Mouse (Mus musculus) neutrophil, adult 83 days (primary cell): Measurements from ENCODE around the gene Olfr930. TPM values are rescaled to one million over a fixed set of nuclear protein-coding genes. Genes with fewer than 3 reads are reported as not detected.

Source experiments
- total RNA-seq, 2 experiments: library from RNA; stranded (reverse); gene quantifications; one replicate each; pipeline ENCODE4 v1.2.4; 2023

Gene Olfr930
- total RNA-seq: not detected

DNA sequence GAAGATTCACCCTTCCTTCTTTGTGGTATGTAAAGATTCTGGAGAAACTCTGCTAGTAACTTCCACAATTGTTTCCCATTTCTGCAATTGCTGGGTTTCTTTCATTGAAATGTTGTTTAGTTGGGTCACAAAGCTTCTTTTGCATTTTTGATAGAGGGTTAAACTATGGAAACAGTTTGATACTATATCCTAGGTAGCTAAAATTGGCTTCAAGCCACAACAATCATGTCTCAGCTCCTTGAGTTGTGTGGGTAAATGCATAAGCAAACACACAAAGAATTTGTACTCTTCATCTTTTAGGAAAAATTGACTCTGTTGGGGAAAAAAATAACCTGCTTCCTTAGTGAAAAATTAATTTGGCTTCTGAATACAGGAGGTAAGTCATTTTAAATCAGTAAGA lies at the start of gene Olfr930:
Gene Olfr930, plus strand, starts transcription at position 301 of the 400 bp plus-strand sequence.

DNA sequence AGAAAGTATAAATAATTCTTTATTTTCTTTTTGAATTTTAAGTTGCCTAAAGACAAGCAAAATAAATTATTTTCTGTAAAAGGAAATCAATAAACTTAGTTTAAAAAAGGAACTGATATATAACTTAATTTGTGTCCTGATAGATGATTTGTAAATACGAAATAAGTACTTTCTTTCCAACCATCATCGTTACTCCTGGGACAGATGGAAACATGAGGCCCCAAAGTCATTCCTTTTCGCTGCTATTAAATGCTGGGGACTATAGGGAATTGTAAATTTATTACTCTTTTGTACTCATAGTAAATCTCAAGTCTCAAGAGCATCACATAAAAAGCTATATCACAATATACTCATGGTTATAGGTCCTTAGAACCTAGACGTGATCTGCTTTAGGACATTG lies 42.4 kb downstream of the Olfr930 start, which contains the start of gene Olfr933:
Gene Olfr933, plus strand, starts transcription at position 301 of the 400 bp plus-strand sequence.

Other genes with a start within 250 kb of the Olfr930 start
- not detected for gene Olfr919, start 226.1 kb upstream of the Olfr930 start, total RNA-seq
- gene Vwa5a, start 211.5 kb upstream of the Olfr930 start, total RNA-seq: 10 to 100 TPM; 23.1 to 26.8 TPM
- under 1 TPM in 1 of 2 experiments, not detected in 1; 0.11 TPM for gene Olfr920, start 177.5 kb upstream of the Olfr930 start, total RNA-seq
- gene Olfr921, start 156.7 kb upstream of the Olfr930 start, total RNA-seq: not detected
- gene Olfr922, start 115.2 kb upstream of the Olfr930 start, total RNA-seq: not detected
- not detected for gene Olfr923, start 103.3 kb upstream of the Olfr930 start, total RNA-seq
- gene Olfr924, start 85.4 kb upstream of the Olfr930 start, total RNA-seq: not detected
- not detected for gene Olfr26, start 74.7 kb upstream of the Olfr930 start, total RNA-seq
- gene Olfr926, start 52.7 kb upstream of the Olfr930 start, total RNA-seq: not detected
- gene Olfr933, start 42.5 kb downstream of the Olfr930 start, total RNA-seq: not detected
- gene Olfr934, start 58.5 kb downstream of the Olfr930 start, total RNA-seq: not detected
- gene Olfr935, start 69.9 kb downstream of the Olfr930 start, total RNA-seq: not detected
- gene Olfr146, start 93.6 kb downstream of the Olfr930 start, total RNA-seq: not detected
- gene Olfr937, start 135.1 kb downstream of the Olfr930 start, total RNA-seq: not detected
- gene Olfr938, start 149.1 kb downstream of the Olfr930 start, total RNA-seq: not detected
- gene Olfr27, start 198.3 kb downstream of the Olfr930 start, total RNA-seq: not detected
- not detected for gene Olfr943, start 236.5 kb downstream of the Olfr930 start, total RNA-seq